Mouse (Mus musculus) limb, embryonic 13.5 days (tissue): ENCODE data around the gene Tcf12. TPM values are rescaled to one million over a fixed set of nuclear protein-coding genes. Genes with fewer than 3 reads are reported as not detected.

Experiments used
- ATAC-seq: fragments of 200-750 bp; cut with Nextera tagmentation; 2 replicates; pipeline ENCODE4 v1.8.0; 2017; ENCODE audit warnings: low read depth, moderate number of reproducible peaks, moderate TSS enrichment; ENCODE audit not compliant: low FRiP score
- H3K27ac ChIP-seq: fragments of 300-500 bp; sonication (generic); 2 replicates; pipeline ENCODE4 v1.5.1; 2015; ENCODE audit warnings: inconsistent platforms, mild to moderate bottlenecking, moderate library complexity
- H3K27me3 ChIP-seq: fragments of 300-500 bp; sonication (generic); 2 replicates; pipeline ENCODE4 v1.6.1; 2015; ENCODE audit warnings: mild to moderate bottlenecking, inconsistent platforms
- H3K36me3 ChIP-seq: fragments of 300-500 bp; sonication (generic); 2 replicates; pipeline ENCODE4 v1.6.1; 2015; ENCODE audit warnings: inconsistent platforms, mild to moderate bottlenecking, moderate library complexity
- H3K4me1 ChIP-seq: fragments of 300-500 bp; sonication (generic); 2 replicates; pipeline ENCODE4 v1.6.1; 2015; ENCODE audit warnings: inconsistent platforms
- H3K4me2 ChIP-seq: fragments of 300-500 bp; sonication (generic); replicated peaks from 2 replicates; pipeline ENCODE4 v1.6.1; 2015; ENCODE audit warnings: inconsistent platforms, mild to moderate bottlenecking, moderate library complexity
- H3K4me3 ChIP-seq: fragments of 300-500 bp; sonication (generic); 2 replicates; pipeline ENCODE4 v1.5.1; 2015; ENCODE audit warnings: moderate library complexity, mild to moderate bottlenecking, inconsistent platforms
- H3K9ac ChIP-seq: fragments of 300-500 bp; sonication (generic); 2 replicates; pipeline ENCODE4 v1.6.1; 2015; ENCODE audit warnings: mild to moderate bottlenecking, inconsistent platforms
- H3K9me3 ChIP-seq: fragments of 300-500 bp; sonication (generic); 2 replicates; pipeline ENCODE4 v1.6.1; 2016; ENCODE audit warnings: inconsistent platforms
- WGBS: fragments of 180-500 bp; shearing (Covaris S2); methylation state at CpG from one replicate; pipeline ENCODE4 v1.1.7; 2015; 5-methylcytosine and 5-hydroxymethylcytosine counted together
- polyA plus RNA-seq: library from polyadenylated mRNA; unstranded; fragments of >200 nt; fragmentation: Nextera tagmentation; extraction: Ambion mirVana; gene quantifications from 2 replicates; pipeline ENCODE4 v1.2.1, GENCODE M21; 2015

Gene Tcf12
- polyA plus RNA-seq, 1 experiment from 2014 or later = 118 TPM

- Histone ChIP-seq H3K27ac (no peak overlapping the region), H3K4me3 (no peak overlapping the region), H3K36me3 (no peaks in the 10 kb centered on the region), H3K4me1 (no peaks in the 10 kb centered on the region), H3K27me3 (no peaks in the 10 kb centered on the region), H3K9ac (no peak overlapping the region), H3K9me3 (no peaks in the 10 kb centered on the region), H3K4me2 (no peak overlapping the region)
- ATAC-seq = no peak
These were observed 35.5 kb downstream of the Tcf12 start for GRCm38 (mm10) chr9:72076158-72076557.

GRCm38 (mm10) chr9:72066151-72066550, 45.5 kb downstream of the Tcf12 start:
- no peak overlapping the region for H3K27ac ChIP-seq
- no peak for ATAC-seq
- no peaks in the 10 kb centered on the region for H3K9me3 ChIP-seq
- no peaks in the 10 kb centered on the region for H3K36me3 ChIP-seq
- H3K27me3 ChIP-seq = no peaks in the 10 kb centered on the region
- no peak overlapping the region for H3K9ac ChIP-seq
- H3K4me3 ChIP-seq = no peak overlapping the region
- H3K4me1 ChIP-seq = 0 out of 2 replicates have a peak, but pooled peaks cover 8% of the 10 kb centered on the region
- no peak overlapping the region for H3K4me2 ChIP-seq

DNA sequence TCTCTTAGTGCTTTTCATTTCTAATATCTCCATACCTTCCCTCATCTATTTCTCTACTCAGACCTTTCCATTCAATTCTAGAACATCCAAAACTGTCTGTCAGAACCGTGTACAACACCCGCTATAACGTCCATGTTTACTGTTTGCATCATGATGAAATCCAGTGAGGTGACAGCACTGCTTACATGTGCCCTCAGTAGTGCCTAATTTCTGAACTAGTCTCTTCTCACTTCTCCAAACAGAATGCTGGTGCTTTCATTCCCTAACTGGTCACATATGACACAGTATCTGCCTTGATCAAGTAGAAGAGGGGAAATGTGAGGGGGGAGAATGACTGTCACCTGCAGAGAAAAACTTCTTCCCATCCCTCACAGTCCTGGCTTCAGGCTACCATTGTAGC, 58.5 kb downstream of the Tcf12 start:
- Histone ChIP-seq H3K27ac (no peak overlapping the region), H3K9me3 (no peaks in the 10 kb centered on the region), H3K36me3 (peaks cover 3% of the 10 kb centered on the region; the same call in 1 of the 2 replicates), H3K4me3 (no peak overlapping the region), H3K9ac (no peak overlapping the region), H3K27me3 (no peaks in the 10 kb centered on the region), H3K4me2 (no peak overlapping the region), H3K4me1 (no peaks in the 10 kb centered on the region)
- 90% methylated on average over 3 of the region's 3 CpGs for WGBS
- ATAC-seq = no peak

DNA sequence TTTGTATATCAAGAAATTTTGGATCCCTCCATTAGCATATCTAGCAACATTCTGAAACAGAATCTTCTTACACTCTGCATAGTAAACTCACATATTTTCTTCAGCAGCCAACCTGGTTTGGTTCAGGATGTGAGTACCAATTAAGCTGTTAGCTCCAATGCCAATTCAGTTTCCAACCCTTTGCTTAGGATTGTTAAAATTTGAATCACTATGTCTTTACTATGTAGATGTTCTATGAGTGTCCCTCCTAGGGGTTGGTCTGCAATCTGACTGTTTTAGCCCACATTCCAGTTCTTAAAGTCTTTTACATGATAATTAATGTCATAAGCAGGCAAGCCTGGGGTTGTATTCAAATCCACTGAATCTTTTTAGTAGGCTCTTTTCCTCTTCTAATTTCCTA, 71.5 kb downstream of the Tcf12 start:
- no peak for ATAC-seq
- H3K27ac ChIP-seq = no peak overlapping the region

GRCm38 (mm10) chr9:72039369-72039768, 72.3 kb downstream of the Tcf12 start:
- Histone ChIP-seq H3K4me3 (no peak overlapping the region), H3K9ac (no peak overlapping the region), H3K27me3 (no peaks in the 10 kb centered on the region), H3K36me3 (no peaks in the 10 kb centered on the region), H3K27ac (no peak overlapping the region), H3K4me1 (peaks cover 4% of the 10 kb centered on the region; the same call in 1 of the 2 replicates), H3K9me3 (no peaks in the 10 kb centered on the region), H3K4me2 (no peak overlapping the region)
- no peak for ATAC-seq
- WGBS = 90% methylated on average over 2 of the region's 2 CpGs

More for the DNA sequence above, 71.5 kb downstream of the Tcf12 start:
- Histone ChIP-seq H3K4me2 (no peak overlapping the region), H3K9ac (no peak overlapping the region), H3K36me3 (no peaks in the 10 kb centered on the region), H3K27me3 (no peaks in the 10 kb centered on the region), H3K4me3 (no peak overlapping the region), H3K9me3 (no peaks in the 10 kb centered on the region), H3K4me1 (peaks cover 4% of the 10 kb centered on the region; the same call in 1 of the 2 replicates)

DNA sequence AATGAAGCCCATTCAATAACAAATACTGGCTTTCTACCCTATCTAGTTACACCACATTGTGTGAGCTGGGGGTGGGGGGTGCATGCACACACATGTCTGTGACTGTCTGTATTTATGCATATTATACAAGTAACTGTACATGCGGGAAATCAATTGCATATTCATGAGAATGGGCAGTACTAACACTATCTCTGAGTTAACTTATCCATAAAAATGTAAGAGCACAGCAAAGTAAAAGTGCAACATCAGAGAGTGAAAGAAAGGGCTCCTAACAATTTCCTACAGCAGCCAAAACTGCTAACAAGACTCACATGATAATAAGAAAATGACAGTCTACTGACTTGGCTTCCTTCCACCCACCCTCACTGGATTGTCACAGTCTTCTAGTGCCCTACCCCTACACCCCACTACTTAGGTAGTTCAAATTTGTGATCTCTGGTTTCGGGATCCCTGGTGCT, 74.6 kb downstream of the Tcf12 start:
- Histone ChIP-seq H3K4me2 (no peak overlapping the region), H3K9ac (no peak overlapping the region), H3K27me3 (no peaks in the 10 kb centered on the region), H3K4me3 (no peak overlapping the region), H3K4me1 (peaks cover 4% of the 10 kb centered on the region; the same call in 1 of the 2 replicates), H3K36me3 (no peaks in the 10 kb centered on the region), H3K27ac (no peak overlapping the region), H3K9me3 (no peaks in the 10 kb centered on the region)
- no peak for ATAC-seq
- 90% methylated on average over 2 of the region's 2 CpGs for WGBS

DNA sequence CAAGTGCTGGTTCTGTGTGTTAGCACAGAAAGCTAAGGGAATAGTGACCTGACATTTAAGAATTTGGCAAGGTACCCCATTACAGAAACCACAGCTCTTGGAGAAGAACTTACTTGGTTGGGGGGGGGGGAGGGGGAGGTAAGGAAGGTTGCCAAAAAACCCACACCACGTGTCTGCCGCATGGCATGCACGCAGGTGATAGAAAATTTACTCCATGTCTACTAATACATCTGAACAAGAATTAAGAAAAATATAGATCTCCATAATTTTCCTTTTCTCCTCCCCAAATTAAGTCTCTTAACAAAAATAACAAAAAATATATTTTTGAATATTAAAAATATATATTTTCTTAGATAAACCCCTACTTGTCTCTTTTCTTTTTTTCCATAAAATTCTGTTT, 75.4 kb downstream of the Tcf12 start:
- 64% methylated on average over 3 of the region's 3 CpGs for WGBS
- no peak for ATAC-seq
- no peak overlapping the region for H3K4me3 ChIP-seq

GRCm38 (mm10) chr9:72033271-72033670, 78.4 kb downstream of the Tcf12 start:
- Histone ChIP-seq H3K36me3 (no peaks in the 10 kb centered on the region), H3K27ac (no peak overlapping the region), H3K27me3 (no peaks in the 10 kb centered on the region), H3K4me2 (no peak overlapping the region), H3K4me1 (peaks cover 7% of the 10 kb centered on the region; the same call in 1 of the 2 replicates), H3K4me3 (no peak overlapping the region), H3K9ac (no peak overlapping the region), H3K9me3 (no peaks in the 10 kb centered on the region)
- WGBS = 91% methylated on average over 2 of the region's 2 CpGs
- no peak for ATAC-seq

More for the DNA sequence above, 75.4 kb downstream of the Tcf12 start:
- no peaks in the 10 kb centered on the region for H3K36me3 ChIP-seq
- H3K27me3 ChIP-seq = no peaks in the 10 kb centered on the region
- no peak overlapping the region for H3K4me2 ChIP-seq
- no peak overlapping the region for H3K27ac ChIP-seq
- H3K4me1 ChIP-seq = peaks cover 4% of the 10 kb centered on the region; the same call in 1 of the 2 replicates
- H3K9me3 ChIP-seq = no peaks in the 10 kb centered on the region
- H3K9ac ChIP-seq = no peak overlapping the region

GRCm38 (mm10) chr9:72030274-72030673, 81.4 kb downstream of the Tcf12 start:
- H3K9ac ChIP-seq = no peak overlapping the region
- no peak overlapping the region for H3K27ac ChIP-seq
- H3K27me3 ChIP-seq = no peaks in the 10 kb centered on the region
- H3K9me3 ChIP-seq = no peaks in the 10 kb centered on the region
- no peaks in the 10 kb centered on the region for H3K36me3 ChIP-seq
- no peak overlapping the region for H3K4me2 ChIP-seq
- no peak overlapping the region for H3K4me3 ChIP-seq
- peaks cover 7% of the 10 kb centered on the region; the same call in 1 of the 2 replicates for H3K4me1 ChIP-seq
- ATAC-seq = no peak

- WGBS = 76% methylated on average over 1 of the region's 1 CpGs
- Histone ChIP-seq H3K4me1 (peaks cover 9% of the 10 kb centered on the region; the same call in 1 of the 2 replicates), H3K4me3 (no peak overlapping the region), H3K36me3 (no peaks in the 10 kb centered on the region), H3K4me2 (no peak overlapping the region), H3K9me3 (no peaks in the 10 kb centered on the region), H3K27me3 (no peaks in the 10 kb centered on the region), H3K9ac (no peak overlapping the region), H3K27ac (no peak overlapping the region)
- no peak for ATAC-seq
These were observed 82.1 kb downstream of the Tcf12 start for GRCm38 (mm10) chr9:72029601-72030000.

GRCm38 (mm10) chr9:72023274-72023673, 88.4 kb downstream of the Tcf12 start:
- Histone ChIP-seq H3K4me1 (peaks cover 24% of the 10 kb centered on the region), H3K36me3 (no peaks in the 10 kb centered on the region), H3K27ac (no peak overlapping the region), H3K27me3 (no peaks in the 10 kb centered on the region), H3K9me3 (no peaks in the 10 kb centered on the region), H3K4me2 (no peak overlapping the region), H3K4me3 (no peak overlapping the region), H3K9ac (no peak overlapping the region)
- 51% methylated on average over 5 of the region's 5 CpGs for WGBS
- no peak for ATAC-seq

- Histone ChIP-seq H3K9ac (no peak overlapping the region), H3K27ac (no peak overlapping the region), H3K27me3 (no peaks in the 10 kb centered on the region), H3K36me3 (no peaks in the 10 kb centered on the region), H3K4me2 (no peak overlapping the region), H3K4me3 (no peak overlapping the region), H3K9me3 (no peaks in the 10 kb centered on the region), H3K4me1 (peaks cover 24% of the 10 kb centered on the region)
- ATAC-seq = no peak
- 57% methylated on average over 3 of the region's 3 CpGs for WGBS
These were observed 90.2 kb downstream of the Tcf12 start for GRCm38 (mm10) chr9:72021512-72021911.

DNA sequence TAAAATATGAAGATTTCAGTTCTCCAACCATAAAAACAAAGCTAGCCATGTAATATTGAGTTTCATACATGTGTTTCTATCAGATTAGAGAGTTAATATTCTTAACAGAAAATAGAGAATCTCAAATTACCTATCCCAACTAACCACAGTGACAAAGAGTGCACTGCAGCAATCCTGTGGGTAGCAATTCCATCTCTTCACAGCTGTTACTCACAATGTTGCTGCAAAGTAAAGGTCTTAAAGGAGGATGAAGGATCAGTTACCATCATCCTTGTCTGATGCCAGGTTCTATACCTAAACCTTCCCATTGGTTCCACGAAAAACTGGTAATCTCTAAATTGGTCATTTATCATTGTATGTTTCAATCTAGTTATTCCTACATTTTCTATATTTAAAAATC, 95.7 kb downstream of the Tcf12 start:
- H3K4me2 ChIP-seq = no peak overlapping the region
- no peaks in the 10 kb centered on the region for H3K36me3 ChIP-seq
- H3K4me3 ChIP-seq = no peak overlapping the region
- H3K27me3 ChIP-seq = no peaks in the 10 kb centered on the region
- H3K27ac ChIP-seq = no peak overlapping the region
- no peaks in the 10 kb centered on the region for H3K9me3 ChIP-seq
- ATAC-seq = no peak
- H3K4me1 ChIP-seq = 0 out of 2 replicates have a peak, but pooled peaks cover 5% of the 10 kb centered on the region
- WGBS = 93% methylated on average over 1 of the region's 1 CpGs
- no peak overlapping the region for H3K9ac ChIP-seq
